Mouse (Mus musculus) left cerebral cortex, postnatal 36 days (tissue): ENCODE results near the gene Foxb1. TPM values are rescaled to one million over a fixed set of nuclear protein-coding genes. Genes with fewer than 3 reads are reported as not detected.

Source experiments
- DNase-seq, 2 experiments: peaks; one replicate each; pipeline ENCODE4 v3.0.0; 2021 to 2022; ENCODE audit warnings: low spot score in 2 of 2, mixed read lengths in 1 of 2
- intact Hi-C: fragments of 180-260 bp; cut with DNase I; formaldehyde crosslinking; loops from one replicate; pipeline ENCODE4 v1.15.1; 2025
- total RNA-seq, 2 experiments: library from RNA; stranded (reverse); gene quantifications; 2 replicates each; pipeline ENCODE4 v1.2.3; 2021

Foxb1 gene
- total RNA-seq, 2 experiments from 2014 or later = not detected

- no peak for DNase-seq
- intact Hi-C loops = loop anchor here (5.0 kb wide), 1 partner anchor 87 kb away; no protein-coding TSS in a partner anchor
Observed at GRCm38 (mm10) chr9:69758946-69759615, 1.7 kb downstream of the Foxb1 start.

- intact Hi-C loops = loop anchor here (5.0 kb wide), 1 partner anchor 86 kb away; no protein-coding TSS in a partner anchor
- DNase-seq = no peak
Observed at GRCm38 (mm10) chr9:69758506-69758905, 2.2 kb downstream of the Foxb1 start.

DNA sequence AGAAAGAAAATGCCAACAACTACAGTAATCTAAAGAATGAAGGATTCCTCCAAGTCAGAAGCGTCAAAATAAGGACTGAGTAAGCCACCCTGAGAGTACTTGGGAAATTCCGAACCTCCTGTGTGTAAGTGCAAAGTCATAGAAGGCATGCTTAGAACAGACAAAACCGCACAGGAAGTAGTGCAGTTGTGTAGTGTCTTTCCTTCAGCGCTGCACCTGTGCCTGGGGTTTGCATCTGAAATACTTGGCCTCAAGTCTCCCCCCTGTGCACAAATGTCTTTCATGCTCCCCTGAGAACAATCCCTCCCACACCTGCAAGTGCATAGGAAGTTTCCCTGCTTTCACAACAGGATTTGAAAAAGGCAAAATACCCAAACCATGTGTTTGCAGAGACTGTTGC lies 3.5 kb downstream of the Foxb1 start:
- DNase-seq = no peak
- intact Hi-C loops = loop anchor here (2.0 to 5.0 kb wide), 2 partner anchors 85 to 1464 kb away; no protein-coding TSS in a partner anchor

GRCm38 (mm10) chr9:69756456-69756855 lies 4.3 kb downstream of the Foxb1 start:
- no peak for DNase-seq
- intact Hi-C loops = loop anchor here (2.0 to 5.0 kb wide), 2 partner anchors 84 to 1464 kb away; no protein-coding TSS in a partner anchor

DNA sequence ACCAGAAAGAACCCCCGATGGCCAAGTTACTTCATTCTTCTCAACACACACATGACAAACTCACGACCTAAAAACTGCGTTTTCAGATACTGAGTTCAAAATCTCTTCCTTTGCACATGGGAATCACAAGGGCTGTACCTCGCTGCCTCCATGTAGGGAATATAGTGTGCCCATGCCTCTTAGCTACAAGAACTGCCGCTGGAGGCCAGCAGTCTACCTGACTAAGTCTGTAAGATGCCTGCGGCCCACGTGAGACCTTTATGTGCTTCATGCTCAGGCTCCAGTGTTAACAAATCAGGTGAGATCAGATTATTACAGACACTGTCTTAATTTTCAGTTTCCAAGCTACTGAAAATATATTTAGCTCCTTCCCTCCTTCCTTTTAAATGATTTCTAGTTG lies 4.7 kb downstream of the Foxb1 start:
- DNase-seq = no peak
- intact Hi-C loops = loop anchor here (2.0 to 5.0 kb wide), 2 partner anchors 84 to 1465 kb away; no protein-coding TSS in a partner anchor

GRCm38 (mm10) chr9:69755157-69755556 lies 5.6 kb downstream of the Foxb1 start:
- intact Hi-C loops = loop anchor here (5.0 kb wide), 1 partner anchor 83 kb away; no protein-coding TSS in a partner anchor
- DNase-seq = no peak

- DNase-seq = no peak
- intact Hi-C loops = loop anchor here (5.0 kb wide), 1 partner anchor 82 kb away; no protein-coding TSS in a partner anchor
Observed at GRCm38 (mm10) chr9:69754712-69755111, 6.0 kb downstream of the Foxb1 start.

DNA sequence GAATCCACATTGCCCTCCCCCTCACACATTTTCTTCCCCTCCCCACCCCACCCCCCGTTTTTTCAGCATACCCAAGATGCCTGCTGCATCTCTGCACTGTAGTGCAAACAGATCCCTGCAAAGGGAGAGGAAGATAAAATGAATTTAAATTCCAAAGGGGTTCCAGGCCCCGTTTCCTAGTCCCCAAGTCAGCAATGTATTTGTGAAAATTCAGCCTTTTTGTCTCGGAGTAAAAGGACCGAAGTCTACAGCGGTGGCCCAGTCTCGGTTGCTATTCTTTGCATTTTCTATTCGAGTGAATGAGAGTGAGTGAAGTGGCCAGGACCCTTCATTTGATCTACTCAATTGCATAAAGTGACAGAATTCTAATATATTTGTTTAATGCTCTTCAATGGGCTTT lies 6.4 kb downstream of the Foxb1 start:
- DNase-seq = no peak
- intact Hi-C loops = no loop called here

- no peak for DNase-seq
- intact Hi-C loops = no loop called here
Observed at GRCm38 (mm10) chr9:69747971-69748370, 12.8 kb downstream of the Foxb1 start.

GRCm38 (mm10) chr9:69728736-69729135 lies 32.0 kb downstream of the Foxb1 start:
- intact Hi-C loops = no loop called here
- DNase-seq = no peak

DNA sequence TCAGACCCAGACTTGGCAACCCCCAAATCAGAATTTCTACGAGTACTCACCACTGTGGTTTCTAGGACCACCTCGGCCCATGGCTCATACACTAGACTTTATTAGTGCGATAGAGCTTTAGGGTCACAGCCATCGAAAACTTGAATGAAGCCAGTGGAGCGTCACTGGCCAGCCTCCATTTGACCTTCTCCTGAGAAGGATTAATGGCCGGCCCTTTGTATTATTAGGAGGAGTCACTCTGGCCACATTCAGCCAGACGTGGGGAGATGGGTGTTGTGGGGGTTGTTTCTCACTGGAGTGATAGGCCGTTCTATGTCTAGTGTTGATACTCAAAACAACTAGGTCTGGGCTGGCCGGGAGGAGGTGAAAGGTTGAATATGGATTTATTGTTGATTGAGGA lies 42.3 kb downstream of the Foxb1 start:
- DNase-seq = no peak
- intact Hi-C loops = no loop called here

- intact Hi-C loops = no loop called here
- no peak for DNase-seq
Observed at GRCm38 (mm10) chr9:69716364-69716763, 44.4 kb downstream of the Foxb1 start.

GRCm38 (mm10) chr9:69715445-69715844 lies 45.3 kb downstream of the Foxb1 start:
- intact Hi-C loops = no loop called here
- DNase-seq = no peak

DNA sequence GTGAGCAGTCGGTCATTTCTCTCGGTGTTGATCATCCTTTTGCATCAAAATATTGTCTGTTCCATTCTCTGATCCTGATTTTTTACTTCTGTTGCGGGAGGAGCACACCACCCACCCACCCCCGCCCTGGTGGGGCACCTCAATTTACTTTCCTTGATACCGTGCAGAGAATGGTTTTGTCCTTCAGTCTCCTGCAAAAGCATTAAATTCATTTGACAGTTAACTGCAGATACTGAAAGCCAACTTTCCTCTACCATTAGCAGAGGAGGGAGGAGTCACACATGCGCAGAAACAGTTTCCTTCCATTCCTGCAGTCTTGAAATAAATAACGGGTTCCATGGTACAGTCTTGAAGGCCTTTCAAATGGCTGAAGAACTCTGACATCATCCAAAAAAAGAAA lies 46.4 kb downstream of the Foxb1 start:
- intact Hi-C loops = no loop called here
- no peak for DNase-seq

DNA sequence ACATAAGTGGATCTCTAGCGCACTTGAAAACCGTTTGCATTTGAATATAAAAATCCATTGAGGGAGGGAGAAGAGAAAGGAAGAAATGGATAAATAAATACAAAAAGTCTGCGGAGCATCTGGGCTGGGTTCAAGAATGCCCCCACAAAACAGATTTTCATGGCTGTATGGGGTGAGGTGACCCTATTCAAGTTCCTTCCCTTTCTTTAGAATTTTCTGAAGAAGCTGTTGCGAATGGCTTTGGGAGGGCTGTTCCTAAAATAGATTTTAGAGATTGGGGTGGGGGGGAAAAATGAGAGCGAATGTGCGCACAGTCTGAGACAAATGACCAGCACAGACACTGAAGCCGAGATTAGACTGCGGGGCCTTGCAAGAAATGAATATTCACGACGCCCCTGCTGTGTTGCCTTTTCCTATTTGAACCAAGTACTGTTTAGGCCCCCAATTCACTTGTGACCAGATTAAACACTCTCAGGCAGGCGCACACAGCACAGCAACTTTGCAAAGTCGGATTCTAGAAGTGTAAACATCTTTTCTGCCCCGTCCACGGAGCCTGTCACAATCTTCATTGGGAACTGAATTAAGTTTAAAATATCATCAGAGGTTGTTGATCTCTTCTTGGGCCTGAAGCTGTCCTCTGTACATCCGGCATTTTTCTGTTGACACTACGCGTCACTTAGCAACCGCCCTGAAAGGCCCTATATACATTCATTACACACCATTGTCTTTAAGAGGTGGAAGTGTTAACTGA lies 47.0 kb downstream of the Foxb1 start:
- DNase-seq = no peak
- intact Hi-C loops = no loop called here

DNA sequence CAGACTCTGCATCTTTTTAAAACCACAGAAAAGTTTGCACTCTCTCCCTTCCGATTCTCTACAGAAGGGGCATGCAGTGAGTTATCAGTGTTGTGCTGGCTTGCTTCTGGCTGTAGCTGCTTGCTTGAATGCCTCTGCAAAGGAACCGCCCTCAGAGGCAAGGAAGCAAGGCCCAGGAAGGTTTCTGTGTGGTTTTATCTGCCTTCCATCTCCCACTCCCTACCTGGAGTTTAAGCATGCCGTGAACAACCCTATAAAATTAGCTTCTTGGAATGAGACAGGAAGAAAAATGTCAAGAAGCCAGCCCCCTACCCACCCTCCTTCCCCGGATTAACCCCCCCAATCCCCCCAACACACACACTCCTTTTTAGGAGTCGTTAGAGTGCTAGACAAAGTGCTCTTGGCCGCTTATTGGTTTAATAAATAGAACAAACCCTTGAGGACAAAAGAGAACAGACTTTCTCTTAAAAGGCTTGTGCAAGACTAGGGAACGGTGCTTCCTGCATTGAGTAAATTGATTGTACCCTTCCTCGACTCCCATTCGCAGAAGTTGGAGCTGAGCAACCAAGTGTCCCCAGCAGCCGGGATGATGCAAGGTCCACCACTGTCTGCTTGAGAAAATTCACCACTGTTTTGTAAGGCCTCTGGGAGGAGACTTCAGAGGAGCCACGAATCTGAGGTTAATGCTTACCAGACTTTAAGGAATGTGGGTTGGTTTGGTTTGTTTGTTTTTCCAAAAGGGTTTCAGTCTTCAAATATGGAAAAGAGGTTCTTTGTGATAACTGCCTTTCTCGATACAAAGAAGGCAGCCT lies 47.8 kb downstream of the Foxb1 start:
- intact Hi-C loops = no loop called here
- DNase-seq = no peak
